8 mouse cellular contexts compared by ENCODE assay signal in genomic region chr5:34950486-34951160, GRCm38 (mm10). TPM values are rescaled to one million over a fixed set of nuclear protein-coding genes. Genes with fewer than 3 reads are reported as not detected.
A peak's percentile ranks its signal among the peaks of the same experiment; 100 is the strongest.
DNase-seq lines count a peak whose midpoint lies in the region; ATAC-seq and TF ChIP-seq lines count a peak whose summit lies in the region.

No protein-coding gene starts in this region.

- peak overlapping the region; percentile 90; the same call in 1 of the 2 replicates for H3K27ac ChIP-seq in forebrain, embryonic 11.5 days (ENCODE audit: low read depth, low read length)
- peak overlapping the region; percentile 88 for H3K27ac ChIP-seq in hindbrain, postnatal 0 days
- no peak overlapping the region for H3K27ac ChIP-seq in neural tube, embryonic 12.5 days

- ATAC-seq in forebrain, embryonic 11.5 days (replicated peaks; ENCODE audit: low FRiP score): no peak
- ATAC-seq in hindbrain, postnatal 0 days: peak; percentile 48
- no peak for ATAC-seq in neural tube, embryonic 12.5 days (ENCODE audit: low FRiP score, low read depth)

- H3K36me3 ChIP-seq in forebrain, embryonic 11.5 days (ENCODE audit: control insufficient read depth, insufficient read depth, low read length): no peaks in the 10 kb centered on the region; the same call in 1 of the 2 replicates
- H3K36me3 ChIP-seq in hindbrain, postnatal 0 days (ENCODE audit: insufficient read depth, low read length): no peaks in the 10 kb centered on the region
- H3K36me3 ChIP-seq in neural tube, embryonic 12.5 days: peaks cover 10% of the 10 kb centered on the region

- peak overlapping the region; percentile 84 for H3K9ac ChIP-seq in forebrain, embryonic 11.5 days (ENCODE audit: low read length)
- peak overlapping the region; percentile 94; the same call in 1 of the 2 replicates for H3K9ac ChIP-seq in hindbrain, postnatal 0 days (replicated peaks; ENCODE audit: low read length)
- H3K9ac ChIP-seq in neural tube, embryonic 12.5 days: peak overlapping the region; percentile 90

- peak overlapping the region; percentile 59 for H3K4me2 ChIP-seq in forebrain, embryonic 11.5 days (ENCODE audit: low read depth, low read length, severe bottlenecking)
- H3K4me2 ChIP-seq in hindbrain, postnatal 0 days (ENCODE audit: low read depth, low read length): peak overlapping the region; percentile 75
- H3K4me2 ChIP-seq in neural tube, embryonic 12.5 days (replicated peaks): peak overlapping the region; percentile 78

- peaks cover 6% of the 10 kb centered on the region for H3K4me1 ChIP-seq in lung, adult 2 months (ENCODE audit: control insufficient read depth, insufficient read depth, low read length)
- peaks cover 7% of the 10 kb centered on the region; the same call in 1 of the 2 replicates for H3K4me1 ChIP-seq in forebrain, embryonic 11.5 days (replicated peaks; ENCODE audit: control insufficient read depth, insufficient read depth, low read length)
- peaks cover 34% of the 10 kb centered on the region for H3K4me1 ChIP-seq in hindbrain, postnatal 0 days (ENCODE audit: insufficient read depth, low read length)
- peaks cover 32% of the 10 kb centered on the region for H3K4me1 ChIP-seq in neural tube, embryonic 12.5 days

- peaks cover 4% of the 10 kb centered on the region; the same call in 1 of the 2 replicates for H3K9me3 ChIP-seq in forebrain, embryonic 11.5 days (ENCODE audit: control insufficient read depth, low read length)
- no peaks in the 10 kb centered on the region for H3K9me3 ChIP-seq in hindbrain, postnatal 0 days (ENCODE audit: low read length)
- H3K9me3 ChIP-seq in neural tube, embryonic 12.5 days: no peaks in the 10 kb centered on the region

- TF ChIP-seq POLR2A in lung, adult 2 months (IDR thresholded peaks at IDR 0.05; ENCODE audit: borderline replicate concordance, extremely low read depth, low read depth, low read length): 0 out of 2 replicates have a peak, but pooled peaks have one; percentile 10

- H3K4me3 ChIP-seq in lung, adult 2 months (replicated peaks; ENCODE audit: extremely low read depth, low read depth, low read length): peak overlapping the region; percentile 19
- H3K4me3 ChIP-seq in forebrain, embryonic 11.5 days (ENCODE audit: low read depth, low read length): peak overlapping the region; percentile 70
- peak overlapping the region; percentile 85; the same call in 1 of the 2 replicates for H3K4me3 ChIP-seq in hindbrain, postnatal 0 days (ENCODE audit: low read length)
- H3K4me3 ChIP-seq in neural tube, embryonic 12.5 days: peak overlapping the region; percentile 89

- no peak for DNase-seq in lung, adult 2 months
- no peak for DNase-seq in lung, postnatal 14 days
- DNase-seq in forebrain, embryonic 11.5 days (ENCODE audit: low spot score): no peak
- DNase-seq in hindbrain, postnatal 0 days (ENCODE audit: low spot score): no peak
- DNase-seq in frontal cortex, postnatal 10 days (ENCODE audit: low spot score in 2 of 2): no peak
- no peak for DNase-seq in c-Kit-positive CD71-positive TER-119-positive erythroid progenitor cells, embryonic 14.5 days (ENCODE audit: low spot score)
- no peak for DNase-seq in urinary bladder, postnatal 14 days (ENCODE audit: low spot score)

- TF ChIP-seq CTCF in lung, adult 2 months (IDR thresholded peaks at IDR 0.05; ENCODE audit: insufficient read depth, low read length): no peak
- no peak for TF ChIP-seq CTCF in hindbrain, postnatal 0 days (IDR thresholded peaks at IDR 0.05; ENCODE audit: low read depth)

- no peaks in the 10 kb centered on the region for H3K27me3 ChIP-seq in forebrain, embryonic 11.5 days (ENCODE audit: control insufficient read depth, insufficient read depth, low read length)
- no peaks in the 10 kb centered on the region for H3K27me3 ChIP-seq in hindbrain, postnatal 0 days (ENCODE audit: insufficient read depth, low read length)
- no peaks in the 10 kb centered on the region for H3K27me3 ChIP-seq in neural tube, embryonic 12.5 days (replicated peaks)

- WGBS in lung, adult 2 months: 41% methylated on average over 6 of the region's 6 CpGs
- 76% methylated on average over 6 of the region's 6 CpGs for WGBS in forebrain, embryonic 11.5 days
- 37% methylated on average over 6 of the region's 6 CpGs for WGBS in hindbrain, postnatal 0 days
- WGBS in neural tube, embryonic 12.5 days: 75% methylated on average over 6 of the region's 6 CpGs

RNA-seq across cellular contexts. Expression of gene Rgs12, which starts 1.4 kb away (rescaled TPM):
- polyA plus RNA-seq in lung, adult 2 months (2012; rRNA removed): 125 and 161 TPM in 2 replicates
- polyA plus RNA-seq in forebrain, embryonic 11.5 days (2014; fragmentation: Nextera tagmentation; extraction: Ambion mirVana): 54.4 and 55.9 TPM in 2 replicates
- total RNA-seq in hindbrain, postnatal 0 days (2014; rRNA removed): 57.9 and 62.5 TPM in 2 replicates
- polyA plus RNA-seq in hindbrain, postnatal 0 days (2015; fragmentation: Nextera tagmentation; extraction: Ambion mirVana): 32.3 and 35.1 TPM in 2 replicates
- polyA plus RNA-seq in neural tube, embryonic 12.5 days (2016; fragmentation: Nextera tagmentation; extraction: Ambion mirVana): 58.0 and 59.9 TPM in 2 replicates

RNA-seq across cellular contexts. Expression of gene Msantd1, which starts 42.8 kb away (rescaled TPM):
- polyA plus RNA-seq in lung, adult 2 months (2012; rRNA removed): 3.1 and 3.7 TPM in 2 replicates
- 2.5 and 2.8 TPM in 2 replicates for polyA plus RNA-seq in forebrain, embryonic 11.5 days (2014; fragmentation: Nextera tagmentation; extraction: Ambion mirVana)
- total RNA-seq in hindbrain, postnatal 0 days (2014; rRNA removed): 8.8 and 10.0 TPM in 2 replicates
- 5.9 and 7.8 TPM in 2 replicates for polyA plus RNA-seq in hindbrain, postnatal 0 days (2015; fragmentation: Nextera tagmentation; extraction: Ambion mirVana)
- 1.9 and 2.3 TPM in 2 replicates for polyA plus RNA-seq in neural tube, embryonic 12.5 days (2016; fragmentation: Nextera tagmentation; extraction: Ambion mirVana)

Comparison
In these comparisons a context has a peak if more than half of its experiments do, and no peak if none do; other contexts are left out.
1. H3K4me3 ChIP-seq: peak in every context shown above with its lines; median percentile 89 in neural tube, embryonic 12.5 days; 85 in hindbrain, postnatal 0 days; 70 in forebrain, embryonic 11.5 days; 19 in lung, adult 2 months.